ENCODE assay signal across 28 mouse cellular contexts in genomic region chrX:56668501-56668900, GRCm38 (mm10). TPM values are rescaled to one million over a fixed set of nuclear protein-coding genes. Genes with fewer than 3 reads are reported as not detected.
DNase-seq lines count a peak whose midpoint lies in the region; ATAC-seq and TF ChIP-seq lines count a peak whose summit lies in the region.
"Had no signal": no experiment of that assay in that cellular context is flagged by ENCODE, and none has a peak within 500 bp of the region (broad histone marks: within the 10 kb centered on the region; RNA-seq: fewer than 3 reads in every experiment).

No protein-coding gene starts in this region.

- 64% methylated on average over 3 of the region's 3 CpGs for WGBS in kidney, adult 2 months
- WGBS in hindbrain, embryonic 13.5 days = 83% methylated on average over 3 of the region's 3 CpGs

- H3K4me3 ChIP-seq in kidney, adult 2 months (ENCODE audit: insufficient read depth, low read depth, low read length) = no peak overlapping the region
- no peak overlapping the region for H3K4me3 ChIP-seq in hindbrain, embryonic 13.5 days
- H3K4me3 ChIP-seq: erythroblast, embryonic 14.5 days; gastrocnemius, adult 2 months; heart, adult 2 months; hindbrain, embryonic 15.5 days; myocyte; neural tube, embryonic 12.5 days had no signal

- no peak for TF ChIP-seq POLR2A in kidney, adult 2 months (IDR thresholded peaks at IDR 0.05; ENCODE audit: low read depth, low read length)

- ATAC-seq in hindbrain, embryonic 13.5 days (ENCODE audit: low FRiP score) = no peak
- ATAC-seq: forebrain, embryonic 16.5 days; inflammation-experienced regulatory T-cells, adult 6 months; midbrain, embryonic 16.5 days had no signal

- H3K36me3 ChIP-seq in kidney, adult 2 months (ENCODE audit: control insufficient read depth, insufficient read depth, low read length) = no peaks in the 10 kb centered on the region
- H3K36me3 ChIP-seq in hindbrain, embryonic 13.5 days = no peaks in the 10 kb centered on the region
- H3K36me3 ChIP-seq: G1E; hindbrain, embryonic 15.5 days; neural tube, embryonic 12.5 days had no signal

- peaks cover 9% of the 10 kb centered on the region for H3K4me1 ChIP-seq in kidney, adult 2 months (ENCODE audit: control insufficient read depth, insufficient read depth, low read length)
- no peaks in the 10 kb centered on the region for H3K4me1 ChIP-seq in hindbrain, embryonic 13.5 days (replicated peaks)
- H3K4me1 ChIP-seq: hindbrain, embryonic 15.5 days; neural tube, embryonic 12.5 days had no signal

- peak; percentile 31 for DNase-seq in heart, adult 11 months
- DNase-seq in heart, postnatal 36 days = no peak
- DNase-seq in kidney, adult 2 months = peak; percentile 72
- no peak for DNase-seq in kidney, postnatal 10 days
- peak; percentile 49 to 56 for DNase-seq in kidney, adult 8-10 months
- peak; percentile 39 to 72 for DNase-seq in kidney, postnatal 25 days
- DNase-seq: adrenal gland, adult 8-10 months; cerebellum, adult 2 months; cerebellum, postnatal 14 days; gastrocnemius, adult 2 months; gastrocnemius, postnatal 36 days; heart, adult 2 months; heart, postnatal 4 days; liver; lung, postnatal 14 days; right cerebral cortex, adult 18-20 months; spleen, adult 18-20 months; thymus, postnatal 14 days had no signal

- no peak overlapping the region for H3K9ac ChIP-seq in hindbrain, embryonic 13.5 days
- H3K9ac ChIP-seq: hindbrain, embryonic 15.5 days; neural tube, embryonic 12.5 days had no signal

- no peaks in the 10 kb centered on the region for H3K27me3 ChIP-seq in kidney, adult 2 months (replicated peaks; ENCODE audit: control insufficient read depth, insufficient read depth, low read length)
- no peaks in the 10 kb centered on the region for H3K27me3 ChIP-seq in hindbrain, embryonic 13.5 days
- H3K27me3 ChIP-seq: hindbrain, embryonic 15.5 days; neural tube, embryonic 12.5 days had no signal

- TF ChIP-seq CTCF in kidney, adult 2 months (conservative IDR thresholded peaks at IDR 0.05; ENCODE audit: insufficient read depth, insufficient read length, low read depth, low read length) = no peak

- H3K9me3 ChIP-seq in hindbrain, embryonic 13.5 days = no peaks in the 10 kb centered on the region
- H3K9me3 ChIP-seq: G1E; hindbrain, embryonic 15.5 days; neural tube, embryonic 12.5 days had no signal

- intact Hi-C loops in heart, postnatal 36 days (cut with DNase I) = no loop called here

- no peak overlapping the region for H3K4me2 ChIP-seq in hindbrain, embryonic 13.5 days
- H3K4me2 ChIP-seq: hindbrain, embryonic 15.5 days; midbrain, embryonic 11.5 days; neural tube, embryonic 12.5 days had no signal

- H3K27ac ChIP-seq in kidney, adult 2 months (ENCODE audit: insufficient read depth, low read depth, low read length) = peak overlapping the region; percentile 93
- H3K27ac ChIP-seq in hindbrain, embryonic 13.5 days = no peak overlapping the region
- H3K27ac ChIP-seq: heart, adult 2 months; hindbrain, embryonic 15.5 days; neural tube, embryonic 12.5 days had no signal

RNA-seq across cellular contexts. Expression of gene Slc9a6, which starts 58.9 kb away (rescaled TPM):
- total RNA-seq in heart, postnatal 36 days (2021) = 10 to 100 TPM; 19.9 to 23.1 TPM
- polyA plus RNA-seq in kidney, adult 2 months (2012; rRNA removed) = 22.8 and 25.5 TPM in 2 replicates
- polyA plus RNA-seq in hindbrain, embryonic 13.5 days (2015; fragmentation: Nextera tagmentation; extraction: Ambion mirVana) = 52.5 and 54.8 TPM in 2 replicates

Comparison
In these comparisons a context has a peak if more than half of its experiments do, and no peak if none do; other contexts are left out.
1. DNase-seq: peak in heart, adult 11 months (single experiment), kidney, adult 2 months (single experiment), kidney, adult 8-10 months (2 of 2) and kidney, postnatal 25 days (2 of 2); none in heart, postnatal 36 days (0 of 2) and kidney, postnatal 10 days (single experiment).